Mouse (Mus musculus) testis, postnatal 14 days (tissue): ENCODE measurements around the gene Ndst2.
"Not testable (repeated sequence)": the region's sequence is repeated elsewhere in the genome, so short reads cannot be mapped to it uniquely, and the experiment has no call there.

Experiments used
- DNase-seq: peaks from one replicate; pipeline ENCODE4 v3.0.0; 2021; ENCODE audit warnings: low spot score

Ndst2 gene

GRCm38 (mm10) chr14:20737306-20737705 lies 2.9 kb upstream of the Ndst2 start:
- DNase-seq = no peak

DNA sequence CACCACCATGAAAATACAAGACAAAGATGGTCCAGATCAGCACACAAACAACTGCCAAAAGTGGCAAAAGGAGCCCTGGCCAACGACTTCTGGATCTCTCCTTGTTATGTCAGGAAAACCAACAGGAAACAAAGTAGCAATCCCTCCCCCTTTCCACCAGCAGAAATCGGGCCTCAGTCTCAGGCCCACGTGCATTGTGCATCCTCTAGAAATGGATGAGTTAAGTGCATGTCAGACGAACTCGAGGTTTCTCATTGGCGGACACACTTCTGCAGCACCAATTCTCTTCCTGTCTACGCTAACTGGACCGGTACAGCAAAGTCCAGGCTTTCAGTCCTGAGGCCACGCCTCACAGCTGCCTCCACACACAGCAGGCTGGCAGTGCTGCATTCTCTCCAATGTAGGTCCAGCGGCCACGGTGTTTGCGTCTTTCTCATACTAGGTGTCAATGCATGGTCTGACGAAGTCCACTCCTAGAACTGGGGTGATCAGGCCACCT lies 1.6 kb upstream of the Ndst2 start:
- peak; percentile 58 for DNase-seq

DNA sequence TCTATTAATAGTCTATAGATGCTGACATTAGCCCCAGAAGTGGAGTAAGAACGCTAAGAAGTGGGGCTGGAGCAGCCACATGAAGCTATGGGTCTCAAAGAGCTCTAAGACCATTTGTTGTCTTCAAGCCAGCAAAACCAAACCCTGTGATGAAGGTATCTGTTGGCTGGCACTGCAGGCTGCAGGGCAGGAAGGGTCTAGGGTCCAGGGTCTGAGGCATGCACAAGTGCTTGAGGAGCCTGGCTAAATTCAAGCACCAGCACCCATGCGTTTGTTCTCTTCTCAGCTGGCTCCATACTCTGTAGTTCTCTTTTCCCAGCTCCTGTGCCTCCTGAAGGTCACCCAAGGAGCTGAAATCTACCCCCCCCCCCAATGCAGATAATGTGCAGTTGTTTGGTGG lies 690 bp upstream of the Ndst2 start:
- DNase-seq = no peak

DNA sequence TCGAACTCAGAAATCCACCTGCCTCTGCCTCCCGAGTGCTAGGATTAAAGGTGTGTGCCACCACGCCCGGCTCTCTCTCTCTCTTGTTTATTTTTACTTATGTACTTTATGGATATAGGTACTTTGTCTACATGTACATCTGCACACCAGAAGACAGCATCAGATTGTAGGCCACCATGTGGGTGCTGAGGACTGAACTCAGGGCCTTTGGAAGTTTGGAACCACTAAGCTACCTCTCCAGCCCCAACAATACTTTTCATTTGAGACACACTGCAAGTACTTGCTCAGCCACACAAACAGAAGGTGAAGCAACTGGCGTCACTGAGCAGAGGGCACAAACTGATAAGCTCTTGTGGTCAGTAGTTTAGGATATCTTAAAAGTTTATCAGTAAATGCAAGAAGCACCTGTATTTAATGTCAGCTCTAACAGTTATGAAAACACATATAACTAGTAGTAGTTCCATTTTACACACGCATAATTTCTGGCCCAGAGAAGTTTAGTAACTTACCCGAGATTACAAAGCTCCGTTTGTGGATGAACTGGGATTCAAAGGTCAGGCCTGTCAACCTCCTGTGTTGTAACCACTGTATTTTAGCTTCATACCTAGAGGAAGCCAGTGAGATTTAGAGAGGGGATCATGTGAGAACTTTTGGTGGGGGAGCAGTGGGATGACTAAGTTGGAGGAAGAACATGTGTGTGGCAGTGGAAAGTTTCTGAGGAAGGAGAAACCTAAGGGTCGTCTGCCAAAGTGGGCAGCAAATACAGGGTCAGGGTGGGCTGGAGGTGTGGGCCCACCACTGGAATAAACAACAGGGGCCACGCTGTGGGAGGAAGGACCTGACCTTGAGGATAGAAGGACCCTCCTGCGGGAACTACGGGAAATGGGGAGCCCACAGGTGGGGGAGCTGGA lies 1.1 kb downstream of the Ndst2 start:
- DNase-seq = no peak

DNA sequence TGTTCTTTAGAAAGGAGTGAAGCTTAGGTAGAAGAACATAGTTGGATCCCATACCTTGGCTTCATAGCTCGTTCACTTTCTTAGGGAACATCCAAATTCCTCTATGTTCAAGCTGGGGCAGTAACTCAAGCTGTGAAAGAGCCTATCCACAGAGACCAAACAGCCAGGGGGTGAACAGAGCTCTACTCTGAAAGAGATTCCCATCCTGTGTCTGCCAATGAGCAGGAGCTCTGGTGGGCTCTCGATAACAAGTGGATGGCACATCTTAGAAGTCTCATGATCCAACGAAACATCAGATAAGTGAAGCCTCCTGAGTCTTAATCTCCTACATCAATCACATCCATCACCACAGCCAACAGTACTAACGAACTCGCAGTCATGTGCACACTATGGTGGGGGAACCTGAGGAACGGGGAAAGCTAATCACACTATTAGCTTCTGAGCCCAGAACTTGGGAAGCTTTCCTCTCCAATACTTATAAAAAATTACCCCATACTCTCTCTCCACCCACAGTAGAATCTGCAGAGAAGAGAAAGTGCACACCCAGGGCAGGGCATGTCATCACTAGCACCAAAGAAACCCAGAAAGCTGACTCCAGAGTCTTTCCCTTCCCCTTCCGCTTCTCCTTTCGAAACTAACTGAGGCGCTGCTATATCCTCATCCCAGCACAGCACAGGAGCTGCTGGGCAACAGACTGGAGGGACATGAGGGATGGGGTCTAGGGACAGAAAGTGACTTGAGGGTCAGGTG lies 3.3 kb downstream of the Ndst2 start:
- DNase-seq = no peak

DNA sequence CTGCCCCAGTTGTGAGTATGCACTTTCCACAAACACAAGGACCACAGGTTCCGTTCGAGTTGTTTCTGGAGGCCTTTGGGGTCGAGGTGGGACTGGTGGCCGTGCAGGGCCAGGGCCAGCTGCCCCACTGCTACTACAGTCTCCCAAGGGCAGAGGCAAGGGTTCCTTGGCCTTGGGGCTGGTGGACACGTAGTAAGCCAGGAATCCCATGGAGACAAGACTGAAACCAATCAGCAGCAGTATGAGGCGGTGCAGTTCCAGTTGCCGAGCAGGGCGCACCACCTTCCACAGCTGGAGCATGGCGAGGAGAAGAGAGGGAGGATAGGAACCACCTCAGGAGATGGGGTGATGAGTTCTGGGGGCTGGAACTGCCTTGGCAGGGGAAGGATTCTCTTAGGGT lies 4.5 kb downstream of the Ndst2 start:
- no peak for DNase-seq

DNA sequence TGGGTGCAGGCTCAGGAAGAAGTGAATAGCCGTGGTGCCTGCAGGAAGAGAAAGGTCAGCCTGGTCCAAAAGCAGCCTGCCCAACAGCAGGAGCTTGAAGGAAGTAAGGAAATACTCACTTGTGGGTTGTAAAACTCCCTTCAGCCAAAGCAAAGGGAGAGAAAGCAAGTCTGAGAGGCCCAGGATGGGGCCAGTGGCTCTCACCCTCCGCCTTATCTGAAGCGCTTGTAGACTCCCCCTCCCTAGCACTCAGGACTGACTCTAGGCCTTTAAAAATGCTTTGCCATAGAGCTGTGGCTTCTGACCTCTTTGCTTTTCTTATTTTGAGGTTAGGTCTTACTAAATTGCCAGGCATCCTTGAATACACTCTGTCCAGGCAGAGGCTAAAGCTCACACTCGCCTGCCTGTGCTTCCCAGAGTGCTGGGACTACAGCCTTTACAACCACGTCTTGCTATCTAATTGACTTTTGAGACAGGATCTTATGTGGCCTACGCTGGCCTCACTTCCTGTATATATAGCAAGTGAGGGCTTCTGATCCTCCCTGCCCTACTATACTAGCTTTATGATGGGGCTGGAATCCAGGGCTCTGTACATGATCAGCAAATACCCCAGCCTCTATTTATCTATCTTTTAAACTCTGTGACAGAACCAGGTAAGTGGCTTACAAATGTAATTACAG lies 8.6 kb downstream of the Ndst2 start:
- DNase-seq = no peak

GRCm38 (mm10) chr14:20724043-20724442 lies 10.3 kb downstream of the Ndst2 start:
- DNase-seq = no peak

GRCm38 (mm10) chr14:20723006-20723405 lies 11.4 kb downstream of the Ndst2 start:
- no peak for DNase-seq

GRCm38 (mm10) chr14:20721371-20721770 lies 13.0 kb downstream of the Ndst2 start:
- DNase-seq = no peak

GRCm38 (mm10) chr14:20719767-20720166 lies 14.6 kb downstream of the Ndst2 start:
- no peak for DNase-seq

DNA sequence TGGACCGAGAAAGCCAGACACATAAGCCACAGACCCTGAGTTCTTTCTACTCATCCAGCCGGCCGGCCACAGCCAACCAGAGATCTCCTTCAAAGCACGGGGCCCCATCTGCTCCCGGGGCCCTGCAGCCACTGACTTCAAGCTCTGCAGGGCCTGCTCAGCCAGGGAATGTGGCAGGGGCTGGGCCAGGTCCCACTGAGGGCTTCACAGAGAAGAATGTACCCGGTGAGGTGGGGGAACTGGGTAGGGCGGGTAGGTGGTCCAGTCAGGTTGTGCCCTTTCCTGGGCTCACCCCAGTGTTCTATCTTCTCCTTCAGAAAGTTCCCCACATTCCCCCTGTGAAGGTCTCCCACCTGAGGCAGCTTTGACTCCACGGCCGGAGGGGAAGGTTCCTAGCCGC lies 15.9 kb downstream of the Ndst2 start:
- DNase-seq = no peak

DNA sequence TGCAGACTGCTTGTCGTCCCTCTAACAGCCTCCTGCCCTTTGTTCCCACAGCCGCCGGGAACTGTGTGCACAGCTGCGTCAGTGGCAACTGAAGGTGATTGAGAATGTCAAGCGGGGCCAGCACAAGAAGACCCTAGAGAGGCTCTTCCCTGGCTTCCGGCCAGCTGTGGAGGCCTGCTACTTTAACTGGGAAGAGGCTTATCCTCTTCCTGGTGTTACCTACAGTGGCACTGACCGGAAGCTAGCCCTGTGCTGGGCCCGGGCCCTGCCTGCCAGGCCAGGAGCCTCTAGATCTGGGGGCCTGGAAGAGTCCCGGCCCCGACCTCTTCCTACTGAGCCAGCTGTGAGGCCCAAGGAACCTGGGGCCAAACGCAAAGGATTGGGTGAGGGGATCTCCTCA lies 20.5 kb downstream of the Ndst2 start:
- peak; percentile 60 for DNase-seq

GRCm38 (mm10) chr14:20708239-20708638 lies 26.1 kb downstream of the Ndst2 start:
- no peak for DNase-seq

DNA sequence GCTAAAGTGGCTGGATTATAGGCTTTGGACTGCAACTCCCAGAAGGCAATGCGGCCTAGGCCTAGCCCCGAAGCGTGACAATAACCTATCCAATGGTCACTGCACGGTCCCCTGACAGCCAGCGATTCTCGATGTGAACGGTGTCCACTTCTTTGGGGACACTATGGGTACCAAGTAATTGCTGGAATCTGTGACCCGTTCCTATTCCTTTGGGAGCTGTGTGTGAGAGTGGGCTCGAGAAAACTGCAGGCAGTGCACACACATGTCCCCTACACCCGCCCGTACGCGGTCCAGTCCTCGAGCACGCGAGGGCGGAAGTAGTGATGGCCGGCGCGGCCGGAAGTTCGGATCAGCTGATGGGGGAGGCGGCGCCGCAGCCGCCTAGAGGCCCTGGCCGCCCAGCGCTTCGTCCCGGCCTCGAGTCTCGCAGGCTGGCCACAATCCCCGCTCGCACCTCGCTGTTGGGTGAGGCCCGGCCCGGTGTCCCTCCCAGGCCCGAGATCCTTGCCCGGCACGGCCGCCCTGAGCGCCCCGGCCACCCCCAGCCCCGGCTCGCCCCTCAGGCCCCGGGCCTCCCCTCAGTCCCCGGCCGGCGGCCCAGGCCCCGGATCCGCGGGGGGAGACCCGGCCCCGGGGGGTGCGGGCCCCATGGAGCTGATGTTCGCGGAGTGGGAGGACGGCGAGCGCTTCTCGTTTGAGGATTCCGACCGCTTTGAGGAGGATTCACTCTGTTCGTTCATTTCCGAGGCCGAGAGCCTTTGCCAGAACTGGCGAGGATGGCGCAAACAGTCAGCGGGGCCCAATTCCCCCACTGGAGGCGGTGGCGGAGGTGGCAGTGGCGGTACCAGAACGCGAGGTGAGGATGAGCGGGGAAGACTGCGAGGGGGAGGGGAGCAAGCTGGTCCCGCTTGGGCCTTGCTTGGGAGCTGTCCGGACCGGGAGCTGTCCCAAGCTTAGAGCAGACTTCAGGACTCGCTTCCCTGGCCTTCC lies 26.9 kb downstream of the Ndst2 start, which contains the start of gene Zswim8:
TSS of gene Zswim8 (plus strand) at position 352 of the 990 bp plus-strand sequence.
- DNase-seq = peak; percentile 90

- not testable (repeated sequence) for DNase-seq
Measured at GRCm38 (mm10) chr14:20703461-20703860, 30.9 kb downstream of the Ndst2 start.

GRCm38 (mm10) chr14:20702741-20703381 lies 31.5 kb downstream of the Ndst2 start, which contains the start of gene Chchd1:
TSS of gene Chchd1 (plus strand) at chr14:20703006.
- DNase-seq = peak; percentile 90

GRCm38 (mm10) chr14:20702096-20702740 lies 32.1 kb downstream of the Ndst2 start:
- no peak for DNase-seq

DNA sequence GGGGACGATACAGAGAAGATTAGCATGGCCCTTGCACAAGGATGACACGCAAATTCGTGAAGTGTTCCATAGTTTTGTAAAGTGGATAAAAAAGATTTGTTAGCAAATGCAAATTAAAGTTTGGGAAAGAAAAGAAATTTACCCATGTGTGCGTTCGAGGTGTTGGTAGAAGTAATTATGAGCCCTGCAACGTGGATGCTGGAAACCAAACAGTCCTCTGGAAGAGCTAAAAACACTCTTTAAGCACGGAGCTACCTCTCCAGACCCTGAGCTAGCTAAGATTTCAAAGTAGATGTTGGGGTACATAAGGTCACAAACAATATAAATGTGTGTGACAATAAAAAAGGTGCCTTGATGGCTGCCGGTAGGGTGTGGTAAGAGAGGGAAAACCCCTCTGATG lies 32.8 kb downstream of the Ndst2 start:
- DNase-seq = no peak

DNA sequence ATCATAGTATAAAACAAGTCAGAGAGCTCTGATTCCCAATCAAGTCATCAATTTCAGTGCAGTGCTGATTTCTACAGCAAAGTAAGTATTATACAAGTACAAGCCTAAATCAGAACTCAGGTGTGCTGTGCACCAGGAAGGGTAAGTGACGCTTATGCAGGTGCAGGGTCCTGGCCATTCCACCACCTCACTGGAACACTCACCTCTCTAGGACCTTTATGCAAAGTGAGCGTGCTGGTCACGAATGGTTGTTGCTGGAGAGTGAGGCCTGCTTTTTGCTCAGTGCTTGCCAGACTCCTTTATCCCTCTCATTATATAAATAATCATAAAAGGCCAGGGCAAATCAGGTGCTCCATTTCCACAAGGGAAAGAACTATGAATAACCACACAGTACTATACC lies 34.0 kb downstream of the Ndst2 start:
- no peak for DNase-seq
